Mouse (Mus musculus) megakaryocyte, embryonic 14.5 days (primary cell): ENCODE data around the gene Arhgap25. TPM values are rescaled to one million over a fixed set of nuclear protein-coding genes. Genes with fewer than 3 reads are reported as not detected.
"Not testable (repeated sequence)": the region's sequence is repeated elsewhere in the genome, so short reads cannot be mapped to it uniquely, and the experiment has no call there.

Experiments used
- H3K27me3 ChIP-seq: replicated peaks from 2 replicates; pipeline ENCODE3; 2012; ENCODE audit warnings: inconsistent platforms
- H3K36me3 ChIP-seq: replicated peaks from 2 replicates; pipeline ENCODE3; 2012; ENCODE audit warnings: low read length, inconsistent platforms, mixed read lengths
- H3K4me1 ChIP-seq: 2 replicates; pipeline ENCODE4 v1.6.1; 2012; ENCODE audit warnings: inconsistent platforms
- H3K4me3 ChIP-seq: replicated peaks from 2 replicates; pipeline ENCODE3; 2012; ENCODE audit warnings: moderate library complexity, mild to moderate bottlenecking, inconsistent platforms
- H3K9me3 ChIP-seq: 2 replicates; pipeline ENCODE4 v1.6.1; 2012; ENCODE audit warnings: inconsistent platforms
- FLI1 ChIP-seq: IDR thresholded peaks from 2 replicates; pipeline ENCODE4 v1.6.1; 2012; ENCODE audit warnings: low read length, inconsistent platforms, mixed read lengths
- GATA1 ChIP-seq: IDR thresholded peaks from 3 replicates; pipeline ENCODE4 v1.6.1; 2012; ENCODE audit warnings: mixed read lengths, low read length, inconsistent platforms, borderline replicate concordance
- polyA plus RNA-seq: library from polyadenylated mRNA; stranded (reverse); fragments of >175 nt; gene quantifications from 2 replicates; pipeline ENCODE4 v1.2.3, GENCODE M21; 2012; ENCODE audit warnings: low replicate concordance; ENCODE audit not compliant: insufficient read depth

Arhgap25 gene
- polyA plus RNA-seq, 1 experiment, result 8.3 TPM

DNA sequence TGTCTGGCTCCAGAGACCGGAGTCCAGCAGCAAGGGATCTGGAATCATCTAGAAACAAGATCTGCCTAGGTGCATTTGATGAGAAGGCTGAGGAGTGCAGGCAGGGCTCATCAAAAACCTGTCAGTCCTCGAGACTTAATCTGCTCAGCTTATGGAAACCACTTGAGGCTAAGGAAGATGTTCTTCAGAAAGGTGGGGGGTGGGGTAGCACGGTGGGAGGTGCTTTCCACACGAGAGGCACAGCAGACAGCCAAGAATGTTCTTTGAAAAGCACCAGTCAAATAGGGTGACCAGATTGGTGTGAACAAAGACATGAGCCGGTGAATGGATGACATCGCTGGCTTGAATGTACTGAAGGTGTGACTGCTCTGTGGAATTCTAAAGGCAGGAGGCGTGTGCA is 9.3 kb downstream of the Arhgap25 start:
- H3K36me3 ChIP-seq, result peaks cover 8% of the 10 kb centered on the region

DNA sequence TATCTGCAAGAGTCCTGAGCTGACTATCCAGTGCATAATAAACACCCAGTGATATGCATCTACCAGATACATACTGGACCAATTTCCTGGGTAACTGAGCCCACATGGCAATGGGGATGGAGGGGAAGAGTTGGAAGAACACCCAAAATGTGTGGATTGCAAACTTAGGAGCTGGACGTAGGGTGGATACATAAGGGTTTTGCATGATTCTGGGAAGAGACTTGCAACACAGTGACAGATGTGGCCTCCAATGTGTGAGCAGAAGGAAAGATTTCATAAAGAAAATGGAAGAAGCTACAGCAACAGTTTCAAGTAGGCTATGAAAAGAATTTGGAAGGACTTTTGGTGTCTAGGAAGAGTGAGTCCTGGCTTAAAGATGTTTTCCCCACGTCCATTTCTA is 10.0 kb downstream of the Arhgap25 start:
- Histone ChIP-seq H3K4me1 (peaks cover 48% of the 10 kb centered on the region), H3K27me3 (peaks cover 5% of the 10 kb centered on the region), H3K9me3 (no peaks in the 10 kb centered on the region), H3K4me3 (no peak overlapping the region), H3K36me3 (peaks cover 5% of the 10 kb centered on the region)
- no peak for TF ChIP-seq GATA1
- TF ChIP-seq FLI1, result no peak

More for the DNA sequence above, 9.3 kb downstream of the Arhgap25 start:
- Histone ChIP-seq H3K9me3 (no peaks in the 10 kb centered on the region), H3K4me1 (peaks cover 52% of the 10 kb centered on the region), H3K27me3 (peaks cover 5% of the 10 kb centered on the region), H3K4me3 (no peak overlapping the region)
- TF ChIP-seq GATA1 (no peak), FLI1 (no peak)

DNA sequence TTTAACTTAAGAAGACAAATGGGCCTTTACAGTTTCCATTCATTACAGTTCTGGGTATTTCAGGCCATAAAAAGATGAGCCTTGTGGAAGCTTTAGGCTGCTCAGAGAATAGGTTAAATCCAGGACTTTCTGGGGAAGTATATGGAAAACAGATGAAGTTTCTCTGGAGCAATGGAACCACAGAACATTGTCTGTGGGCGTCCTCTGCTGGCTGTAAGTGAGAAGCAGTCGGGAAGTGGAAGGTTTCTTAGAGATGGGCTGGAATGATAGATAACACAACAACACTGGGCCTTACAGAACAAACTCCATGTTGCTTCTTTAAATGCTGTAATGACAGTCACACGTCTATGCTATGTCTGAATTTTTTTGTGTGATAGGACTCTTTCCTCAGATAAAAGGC is 10.8 kb downstream of the Arhgap25 start:
- Histone ChIP-seq H3K27me3 (peaks cover 5% of the 10 kb centered on the region), H3K36me3 (peaks cover 5% of the 10 kb centered on the region), H3K4me1 (peaks cover 48% of the 10 kb centered on the region), H3K9me3 (no peaks in the 10 kb centered on the region), H3K4me3 (no peak overlapping the region)
- no peak for TF ChIP-seq GATA1
- no peak for TF ChIP-seq FLI1

DNA sequence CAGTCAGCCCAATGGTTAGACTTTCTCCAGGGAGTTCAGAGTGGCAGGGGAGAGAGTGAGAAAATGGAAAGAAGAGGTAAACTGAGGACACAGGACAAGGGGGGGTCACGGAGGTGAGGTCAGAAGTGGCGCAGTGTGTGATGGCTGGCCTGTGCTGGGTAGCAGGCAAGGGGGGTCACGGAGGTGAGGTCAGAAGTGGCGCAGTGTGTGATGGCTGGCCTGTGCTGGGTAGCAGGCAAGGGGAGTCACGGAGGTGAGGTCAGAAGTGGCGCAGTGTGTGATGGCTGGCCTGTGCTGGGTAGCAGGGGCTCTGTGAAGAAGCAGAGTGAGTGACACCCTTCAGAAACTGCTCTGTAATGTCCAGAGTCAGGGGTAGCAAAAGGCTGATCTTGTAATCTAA is 11.4 kb downstream of the Arhgap25 start:
- not testable (repeated sequence) for H3K4me3 ChIP-seq, H3K9me3 ChIP-seq, H3K27me3 ChIP-seq, H3K36me3 ChIP-seq
- H3K4me1 ChIP-seq, result peaks cover 48% of the 10 kb centered on the region

DNA sequence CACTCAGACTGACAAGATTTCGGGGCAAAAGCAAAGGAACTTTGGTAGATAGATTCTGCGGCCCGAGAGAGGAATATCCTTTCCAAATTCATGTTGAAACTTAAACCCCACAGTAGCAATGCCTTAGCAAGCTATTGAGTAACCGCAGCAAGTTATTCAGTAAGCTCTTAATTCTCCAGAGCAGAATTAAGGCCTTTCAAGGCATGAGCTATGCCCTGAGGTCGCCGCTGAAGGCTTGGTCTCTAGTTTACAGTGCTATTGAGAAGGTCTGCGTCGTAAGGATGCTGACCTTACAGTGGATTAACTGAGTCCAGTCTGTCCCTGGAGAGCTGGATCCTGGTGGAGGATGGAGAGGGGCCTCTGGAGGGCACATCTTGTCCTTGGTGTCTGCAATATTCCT is 12.5 kb downstream of the Arhgap25 start:
- H3K4me1 ChIP-seq, result peaks cover 55% of the 10 kb centered on the region
- TF ChIP-seq GATA1 (no peak), FLI1 (no peak)
- peaks cover 5% of the 10 kb centered on the region for H3K27me3 ChIP-seq
- H3K4me3 ChIP-seq, result no peak overlapping the region
- no peaks in the 10 kb centered on the region for H3K9me3 ChIP-seq
- H3K36me3 ChIP-seq, result peaks cover 5% of the 10 kb centered on the region

DNA sequence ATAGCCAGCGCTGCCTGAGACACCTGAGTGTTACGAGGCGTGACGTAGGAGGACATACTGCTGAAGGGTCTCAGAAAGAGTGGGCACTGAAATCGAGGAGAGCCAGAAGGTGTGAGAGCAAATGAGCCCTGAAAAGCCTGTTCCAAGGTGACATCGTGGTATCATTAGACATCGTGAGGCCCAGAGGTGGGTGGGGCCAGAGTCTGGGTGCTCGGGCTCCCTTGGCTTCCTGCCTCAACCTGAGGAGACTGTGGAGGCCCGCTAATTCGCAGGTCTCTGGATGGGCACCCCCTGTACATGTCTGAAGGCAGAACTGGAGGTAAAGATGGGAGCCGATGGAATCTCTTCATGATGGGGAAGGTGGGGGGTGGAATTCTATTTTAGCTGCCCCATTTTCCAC is 13.2 kb downstream of the Arhgap25 start:
- TF ChIP-seq GATA1 (no peak), FLI1 (no peak)
- Histone ChIP-seq H3K27me3 (peaks cover 5% of the 10 kb centered on the region), H3K4me3 (no peak overlapping the region), H3K4me1 (peaks cover 58% of the 10 kb centered on the region), H3K36me3 (peaks cover 5% of the 10 kb centered on the region), H3K9me3 (no peaks in the 10 kb centered on the region)

DNA sequence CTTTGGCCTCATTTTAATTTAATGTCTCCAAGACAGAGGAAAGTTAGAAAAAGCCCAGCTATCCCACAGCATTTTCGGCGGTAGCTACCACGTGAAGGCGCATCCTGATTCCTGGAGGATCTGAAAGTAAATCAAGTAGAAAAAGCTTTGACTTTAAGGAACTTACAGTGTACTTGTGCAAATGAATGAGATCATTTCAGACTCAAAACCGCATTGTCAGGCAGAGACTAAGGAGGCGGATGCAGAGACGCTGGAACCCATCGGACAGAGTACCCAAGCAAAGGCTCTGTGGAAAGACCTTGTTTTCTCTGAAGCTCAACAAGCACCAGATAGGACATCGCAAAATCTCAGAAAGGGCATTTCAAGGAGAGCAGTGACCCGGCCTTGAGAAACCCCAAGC is 14.4 kb downstream of the Arhgap25 start:
- H3K4me3 ChIP-seq, result no peak overlapping the region
- peaks cover 9% of the 10 kb centered on the region for H3K36me3 ChIP-seq
- H3K27me3 ChIP-seq, result peaks cover 5% of the 10 kb centered on the region
- peaks cover 58% of the 10 kb centered on the region for H3K4me1 ChIP-seq
- H3K9me3 ChIP-seq, result 0 out of 2 replicates have a peak, but pooled peaks cover 4% of the 10 kb centered on the region
- TF ChIP-seq FLI1, result no peak
- TF ChIP-seq GATA1, result no peak

DNA sequence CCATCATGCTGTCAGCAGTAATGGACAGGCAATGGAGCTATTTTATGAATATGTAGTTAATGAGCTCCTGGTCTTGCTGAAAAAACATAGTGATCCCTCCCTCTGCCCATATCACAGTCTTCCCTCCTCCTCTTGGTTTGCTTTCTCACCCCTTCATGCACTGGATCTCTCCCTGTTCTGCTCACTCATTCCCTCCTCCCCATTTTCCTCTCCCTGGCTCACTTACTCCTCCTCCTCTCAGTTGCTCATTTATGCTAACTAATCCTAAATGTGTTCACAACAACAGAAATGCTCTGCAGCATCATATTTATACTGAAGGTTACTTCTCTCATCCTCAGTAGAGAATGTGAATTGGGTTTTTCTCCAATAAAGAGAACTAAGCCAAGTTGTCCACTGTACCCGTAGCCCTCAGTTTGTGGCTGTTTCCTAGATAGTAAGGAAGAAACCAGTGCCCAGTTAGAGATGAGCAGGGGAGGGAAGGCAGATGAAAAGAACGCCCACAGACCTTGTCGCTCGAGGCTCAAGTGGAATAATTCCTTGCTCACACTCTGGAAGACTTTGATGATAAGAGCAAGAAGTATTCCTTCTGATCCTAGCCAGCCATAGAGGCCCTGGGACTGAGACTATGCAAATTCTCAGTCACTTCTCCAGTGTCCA is 15.2 kb downstream of the Arhgap25 start:
- Histone ChIP-seq H3K9me3 (0 out of 2 replicates have a peak, but pooled peaks cover 4% of the 10 kb centered on the region), H3K36me3 (peaks cover 9% of the 10 kb centered on the region), H3K4me3 (peak overlapping the region; percentile 29), H3K27me3 (peaks cover 5% of the 10 kb centered on the region), H3K4me1 (peaks cover 62% of the 10 kb centered on the region)
- TF ChIP-seq GATA1, result no peak
- TF ChIP-seq FLI1, result no peak

DNA sequence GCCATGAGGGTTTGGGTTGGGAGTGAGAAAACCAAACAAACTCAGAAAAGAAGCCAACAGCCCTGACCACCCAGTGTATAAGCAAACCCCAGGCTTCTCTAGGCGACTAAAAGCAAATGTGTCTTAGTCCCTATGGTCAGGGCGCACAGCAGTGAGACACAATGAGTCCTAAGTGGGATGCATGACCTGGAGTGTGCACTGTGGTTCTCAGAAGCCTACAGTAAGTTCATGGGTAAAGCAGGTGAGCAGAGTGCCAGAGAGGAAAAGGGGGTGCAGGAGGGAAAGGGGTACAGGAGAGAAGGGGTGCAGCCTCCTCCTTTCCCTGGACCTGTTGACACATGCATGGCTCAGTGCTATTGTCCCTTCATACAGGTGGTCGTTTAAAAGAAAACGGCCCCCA is 18.7 kb downstream of the Arhgap25 start:
- Histone ChIP-seq H3K4me3 (no peak overlapping the region), H3K9me3 (0 out of 2 replicates have a peak, but pooled peaks cover 4% of the 10 kb centered on the region), H3K4me1 (peaks cover 68% of the 10 kb centered on the region), H3K36me3 (peaks cover 4% of the 10 kb centered on the region), H3K27me3 (peaks cover under 1% of the 10 kb centered on the region)
- TF ChIP-seq FLI1 (no peak), GATA1 (no peak)

DNA sequence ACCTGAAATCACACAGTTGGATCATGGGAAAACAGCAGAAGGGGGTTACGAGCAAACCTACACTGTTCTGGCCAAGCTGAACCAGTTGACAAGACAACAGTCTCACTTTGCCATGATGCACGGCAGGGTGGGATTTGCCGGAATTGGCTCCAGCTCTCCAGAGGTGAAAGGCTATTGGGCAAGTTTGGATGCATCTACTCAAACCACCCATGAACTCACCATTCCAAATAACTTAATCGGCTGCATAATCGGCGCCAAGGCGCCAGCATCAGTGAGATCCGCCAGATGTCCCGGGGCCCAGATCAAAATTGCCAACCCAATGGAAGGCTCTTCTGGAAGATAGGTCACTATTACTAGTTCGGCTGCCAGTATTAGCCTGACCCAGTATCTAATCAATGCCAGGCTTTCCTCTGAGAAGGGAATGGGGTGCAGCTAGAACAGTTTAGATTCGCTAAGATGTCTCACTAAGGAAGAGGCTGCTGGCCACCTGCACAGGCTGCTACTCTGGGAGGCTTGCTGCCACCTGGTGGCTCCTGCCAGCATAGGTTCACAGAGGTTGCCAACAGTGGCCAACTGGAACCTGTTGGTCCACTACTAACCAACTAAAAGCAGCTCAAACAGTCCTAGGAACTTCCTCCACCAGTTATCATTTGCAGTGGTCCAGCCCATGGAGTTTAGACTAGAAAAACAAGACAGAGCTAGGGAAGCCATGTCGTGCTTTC is 19.9 kb downstream of the Arhgap25 start:
- TF ChIP-seq GATA1, result no peak
- TF ChIP-seq FLI1, result no peak
- Histone ChIP-seq H3K36me3 (peaks cover 4% of the 10 kb centered on the region), H3K9me3 (0 out of 2 replicates have a peak, but pooled peaks cover 4% of the 10 kb centered on the region), H3K4me1 (peaks cover 65% of the 10 kb centered on the region), H3K4me3 (no peak overlapping the region), H3K27me3 (no peaks in the 10 kb centered on the region)
